ENCODE assay signal across 30 mouse cellular contexts in the genomic region with DNA sequence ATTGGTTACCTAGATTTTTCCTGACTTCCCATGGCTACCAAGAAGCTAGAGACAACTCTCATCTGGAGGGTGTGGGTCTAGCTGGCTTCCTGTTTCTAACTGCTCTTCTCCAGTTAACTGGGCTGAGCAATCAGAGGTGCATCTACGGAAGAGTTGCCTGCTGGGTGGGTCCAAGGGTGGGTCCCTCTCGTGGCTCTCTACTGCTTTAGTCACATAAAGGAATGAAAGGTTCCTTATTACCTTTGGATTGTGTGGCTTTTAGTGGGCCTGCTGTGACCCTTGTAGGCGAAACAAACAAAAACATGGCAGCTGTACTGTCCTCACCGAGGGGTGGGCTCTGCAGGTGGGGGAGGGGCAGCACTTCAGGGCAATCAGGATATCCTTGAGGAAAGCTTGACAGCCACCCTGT. TPM values are rescaled to one million over a fixed set of nuclear protein-coding genes. Genes with fewer than 3 reads are reported as not detected.
DNase-seq lines count a peak whose midpoint lies in the region; ATAC-seq and TF ChIP-seq lines count a peak whose summit lies in the region.
"Had no signal": no experiment of that assay in that cellular context is flagged by ENCODE, and none has a peak within 500 bp of the region (broad histone marks: within the 10 kb centered on the region; RNA-seq: fewer than 3 reads in every experiment).

No protein-coding gene starts in this region.

- H3K79me2 ChIP-seq in heart, adult 2 months (replicated peaks; ENCODE audit: control insufficient read depth, insufficient read depth, low read length): no peaks in the 10 kb centered on the region

- TF ChIP-seq CTCF in heart, adult 2 months (IDR thresholded peaks at IDR 0.05): no peak
- TF ChIP-seq CTCF in bone marrow, adult 2 months (IDR thresholded peaks at IDR 0.05; ENCODE audit: control insufficient read depth, insufficient read depth, low read length): no peak
- no peak for TF ChIP-seq CTCF in hindbrain, postnatal 0 days (IDR thresholded peaks at IDR 0.05; ENCODE audit: low read depth)

- H3K9me3 ChIP-seq in hindbrain, postnatal 0 days (ENCODE audit: low read length): no peaks in the 10 kb centered on the region
- H3K9me3 ChIP-seq: embryonic facial prominence, embryonic 10.5 days; forebrain, embryonic 10.5 days; heart, embryonic 15.5 days; midbrain, embryonic 12.5 days had no signal

- peaks cover 13% of the 10 kb centered on the region for H3K4me1 ChIP-seq in heart, adult 2 months (ENCODE audit: control insufficient read depth, insufficient read depth, low read length)
- peaks cover 13% of the 10 kb centered on the region for H3K4me1 ChIP-seq in bone marrow, adult 2 months (ENCODE audit: control insufficient read depth, insufficient read depth, low read length)
- H3K4me1 ChIP-seq in hindbrain, postnatal 0 days (ENCODE audit: insufficient read depth, low read length): no peaks in the 10 kb centered on the region

- no peak overlapping the region for H3K4me2 ChIP-seq in hindbrain, postnatal 0 days (ENCODE audit: low read depth, low read length)
- H3K4me2 ChIP-seq: heart, embryonic 15.5 days; hindbrain, embryonic 14.5 days; midbrain, embryonic 12.5 days had no signal

- H3K27me3 ChIP-seq in heart, adult 2 months (ENCODE audit: control insufficient read depth, insufficient read depth, low read length): no peaks in the 10 kb centered on the region
- H3K27me3 ChIP-seq in hindbrain, postnatal 0 days (ENCODE audit: insufficient read depth, low read length): no peaks in the 10 kb centered on the region
- H3K27me3 ChIP-seq: heart, embryonic 15.5 days had no signal

- no peaks in the 10 kb centered on the region for H3K36me3 ChIP-seq in heart, adult 2 months (ENCODE audit: control insufficient read depth, insufficient read depth, low read length)
- 0 out of 2 replicates have a peak, but pooled peaks cover 15% of the 10 kb centered on the region for H3K36me3 ChIP-seq in hindbrain, postnatal 0 days (ENCODE audit: insufficient read depth, low read length)

- no peak for ATAC-seq in hindbrain, postnatal 0 days
- ATAC-seq: intestine, embryonic 16.5 days; lung, postnatal 0 days had no signal

- H3K9ac ChIP-seq in heart, adult 2 months (ENCODE audit: low read depth, low read length): no peak overlapping the region
- H3K9ac ChIP-seq in hindbrain, postnatal 0 days (replicated peaks; ENCODE audit: low read length): no peak overlapping the region
- H3K9ac ChIP-seq: heart, embryonic 15.5 days; hindbrain, embryonic 14.5 days; liver, embryonic 14.5 days; midbrain, embryonic 12.5 days had no signal

- no peak for TF ChIP-seq EP300 in heart, adult 2 months (IDR thresholded peaks at IDR 0.05; ENCODE audit: insufficient read depth, low read depth, low read length)

- peak; percentile 82 for DNase-seq in heart, adult 11 months
- DNase-seq in heart, adult 2 months: no peak
- peak; percentile 37 for DNase-seq in testis, postnatal 10 days (ENCODE audit: low spot score)
- no peak for DNase-seq in testis, postnatal 14 days (ENCODE audit: low spot score)
- no peak for DNase-seq in hindbrain, postnatal 0 days (ENCODE audit: low spot score)
- no peak for DNase-seq in kidney, postnatal 10 days
- DNase-seq in Muller cell, postnatal 12 days (ENCODE audit: inconsistent ontology term): no peak
- DNase-seq: adrenal gland, postnatal 10 days; cerebellum, adult 9-10 months; gastrocnemius, postnatal 36 days; heart, postnatal 4 days; kidney, postnatal 36 days; layer of hippocampus, postnatal 36 days; thymus, postnatal 14 days had no signal

- intact Hi-C loops in heart, adult 2 months (cut with DNase I): loop anchor here (5.0 kb wide), 1 partner anchor 50 kb away; no protein-coding TSS in a partner anchor

- no peak overlapping the region for H3K27ac ChIP-seq in heart, adult 2 months
- H3K27ac ChIP-seq in bone marrow, adult 2 months (ENCODE audit: control insufficient read depth, insufficient read depth, low read depth, low read length, poor library complexity): peak overlapping the region; percentile 79; the same call in 1 of the 2 replicates
- no peak overlapping the region for H3K27ac ChIP-seq in hindbrain, postnatal 0 days
- H3K27ac ChIP-seq: embryonic facial prominence, embryonic 10.5 days; forebrain, embryonic 10.5 days; heart, embryonic 15.5 days; hindbrain, embryonic 14.5 days; liver, embryonic 14.5 days; midbrain, embryonic 12.5 days had no signal

- no peak for TF ChIP-seq POLR2A in heart, adult 2 months (IDR thresholded peaks at IDR 0.05; ENCODE audit: insufficient read depth, low read depth, low read length)
- no peak for TF ChIP-seq POLR2A in bone marrow, adult 2 months (IDR thresholded peaks at IDR 0.05; ENCODE audit: borderline replicate concordance, control insufficient read depth, low read depth, low read length)

- no peak overlapping the region for H3K4me3 ChIP-seq in heart, adult 2 months
- no peak overlapping the region for H3K4me3 ChIP-seq in bone marrow, adult 2 months (replicated peaks; ENCODE audit: control insufficient read depth, low read depth, low read length)
- no peak overlapping the region for H3K4me3 ChIP-seq in hindbrain, postnatal 0 days (ENCODE audit: low read length)
- H3K4me3 ChIP-seq: embryonic facial prominence, embryonic 10.5 days; forebrain, embryonic 10.5 days; heart, embryonic 15.5 days; midbrain, embryonic 12.5 days had no signal

- 62% methylated on average over 4 of the region's 4 CpGs for WGBS in heart, adult 2 months
- 35% methylated on average over 4 of the region's 4 CpGs for WGBS in bone marrow, adult 2 months
- 52% methylated on average over 4 of the region's 4 CpGs for WGBS in hindbrain, postnatal 0 days

RNA-seq across cellular contexts. Expression of gene Slc17a9, which starts 2.6 kb away (rescaled TPM):
- total RNA-seq in heart, adult 2 months (2021): under 1 TPM; 0.42 to 0.43 TPM
- 2.4 and 2.6 TPM in 2 replicates for polyA plus RNA-seq in heart, adult 2 months (2012; rRNA removed)
- 19.4 and 35.6 TPM in 2 replicates for polyA plus RNA-seq in bone marrow, adult 2 months (2011; ENCODE audit: insufficient read depth, insufficient read length, low replicate concordance, missing spikeins)
- 0.32 and 0.68 TPM in 2 replicates for total RNA-seq in hindbrain, postnatal 0 days (2014; rRNA removed)
- 0.29 and 0.52 TPM in 2 replicates for polyA plus RNA-seq in hindbrain, postnatal 0 days (2015; fragmentation: Nextera tagmentation; extraction: Ambion mirVana)
- total RNA-seq: gastrocnemius, adult 18-20 months had no signal

RNA-seq across cellular contexts. Expression of gene Gid8, which starts 17.7 kb away (rescaled TPM):
- total RNA-seq in heart, adult 2 months (2021): 10 to 100 TPM; 59.3 to 61.3 TPM
- polyA plus RNA-seq in heart, adult 2 months (2012; rRNA removed): 38.9 and 70.7 TPM in 2 replicates
- polyA plus RNA-seq in bone marrow, adult 2 months (2011; ENCODE audit: insufficient read depth, insufficient read length, low replicate concordance, missing spikeins): 79.0 and 81.5 TPM in 2 replicates
- 43.2 and 51.1 TPM in 2 replicates for total RNA-seq in hindbrain, postnatal 0 days (2014; rRNA removed)
- polyA plus RNA-seq in hindbrain, postnatal 0 days (2015; fragmentation: Nextera tagmentation; extraction: Ambion mirVana): 45.5 TPM in 2 replicates

RNA-seq across cellular contexts. Expression of gene Dido1, which starts 17.8 kb away (rescaled TPM):
- total RNA-seq in heart, adult 2 months (2021): 10 to 100 TPM; 30.7 to 30.8 TPM
- polyA plus RNA-seq in heart, adult 2 months (2012; rRNA removed): 8.6 and 13.8 TPM in 2 replicates
- 15.5 and 36.0 TPM in 2 replicates for polyA plus RNA-seq in bone marrow, adult 2 months (2011; ENCODE audit: insufficient read depth, insufficient read length, low replicate concordance, missing spikeins)
- total RNA-seq in hindbrain, postnatal 0 days (2014; rRNA removed): 35.7 and 36.3 TPM in 2 replicates
- 21.7 and 22.8 TPM in 2 replicates for polyA plus RNA-seq in hindbrain, postnatal 0 days (2015; fragmentation: Nextera tagmentation; extraction: Ambion mirVana)

RNA-seq across cellular contexts. Expression of gene Bhlhe23, which starts 49.1 kb away (rescaled TPM):
- not detected for total RNA-seq in heart, adult 2 months (2021)
- not detected in 2 replicates for polyA plus RNA-seq in heart, adult 2 months (2012; rRNA removed)
- not detected in 2 replicates for polyA plus RNA-seq in bone marrow, adult 2 months (2011; ENCODE audit: insufficient read depth, insufficient read length, low replicate concordance, missing spikeins)
- total RNA-seq in hindbrain, postnatal 0 days (2014; rRNA removed): 0.72 and 0.73 TPM in 2 replicates
- 0.23 and 0.49 TPM in 2 replicates for polyA plus RNA-seq in hindbrain, postnatal 0 days (2015; fragmentation: Nextera tagmentation; extraction: Ambion mirVana)
- total RNA-seq: adrenal gland, postnatal 10 days; common myeloid progenitor, adult 5-6 weeks; gastrocnemius, adult 18-20 months; gastrocnemius, postnatal 36 days; heart, postnatal 4 days; layer of hippocampus, adult 8-10 months; layer of hippocampus, postnatal 36 days had no signal
- polyA plus RNA-seq: activated CD4-positive, CD25-positive, alpha-beta regulatory T cell, adult 4 months; heart, embryonic 15.5 days; intestine, embryonic 16.5 days; kidney, embryonic 14.5 days; limb, embryonic 11.5 days; liver, embryonic 14.5 days; lung, postnatal 0 days; small intestine, adult 2 months had no signal

Comparison
In these comparisons a context has a peak if more than half of its experiments do, and no peak if none do; other contexts are left out.
1. DNase-seq: peak in heart, adult 11 months (single experiment) and testis, postnatal 10 days (single experiment); none in heart, adult 2 months (0 of 2), testis, postnatal 14 days (single experiment), hindbrain, postnatal 0 days (single experiment), kidney, postnatal 10 days (single experiment) and Muller cell, postnatal 12 days (single experiment).